Mouse (Mus musculus) CD4-positive, CD25-positive, alpha-beta regulatory T cell, adult 4 months (primary cell): Measurements from ENCODE around the gene Prom2. TPM values are rescaled to one million over a fixed set of nuclear protein-coding genes. Genes with fewer than 3 reads are reported as not detected.

Experiments
- ATAC-seq: one replicate; pipeline ENCODE4 v1.8.0; 2017
- polyA plus RNA-seq, 2 experiments: library from polyadenylated mRNA; unstranded; fragments of 100-300 nt; shearing (Covaris generic); gene quantifications; one replicate each; pipeline ENCODE4 v1.2.1; 2017

Gene Prom2
- polyA plus RNA-seq, 2 experiments from 2014 or later: not detected

DNA sequence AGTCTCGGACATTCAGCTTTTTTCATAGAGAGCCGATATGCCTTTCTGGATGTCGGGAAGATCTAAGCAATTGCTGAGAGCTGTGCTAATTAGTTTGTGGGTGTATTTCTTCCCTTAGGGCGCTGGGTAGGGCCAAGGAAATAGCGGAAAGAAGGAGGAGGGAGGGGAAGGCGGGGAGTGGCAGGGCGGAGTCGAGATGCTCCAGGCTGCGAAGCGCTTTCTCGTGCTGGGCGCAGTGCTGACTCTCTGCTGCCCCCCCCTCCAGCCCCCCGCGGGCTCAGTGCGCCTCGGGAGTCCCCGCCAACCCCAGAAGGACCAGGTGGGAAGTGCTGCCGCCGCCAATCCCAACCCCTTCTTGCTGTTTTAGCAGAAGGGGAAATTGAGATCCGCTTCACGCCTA is 58.3 kb downstream of the Prom2 start:
- no peak for ATAC-seq

DNA sequence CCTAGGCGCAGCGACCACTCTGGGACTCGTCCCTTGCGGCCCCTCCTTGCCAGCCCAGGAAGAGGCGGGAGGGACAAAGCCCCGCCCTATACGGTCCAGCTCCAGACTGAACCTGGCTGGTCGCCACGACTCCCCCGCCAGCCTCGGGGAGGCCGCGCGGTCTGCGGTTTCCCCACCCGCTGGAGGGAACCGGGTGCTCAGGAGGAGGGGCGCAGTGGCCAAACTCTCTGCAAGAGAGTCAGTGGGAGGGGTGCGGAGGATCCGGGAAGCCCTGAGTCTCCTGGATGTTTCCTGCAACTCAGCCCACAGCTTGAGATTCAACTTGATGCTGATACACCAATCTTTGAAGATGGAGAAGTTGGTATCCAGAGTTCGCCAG is 58.7 kb downstream of the Prom2 start:
- ATAC-seq: no peak

- ATAC-seq: no peak
Observed at GRCm38 (mm10) chr2:127481841-127482532, 59.3 kb downstream of the Prom2 start.

DNA sequence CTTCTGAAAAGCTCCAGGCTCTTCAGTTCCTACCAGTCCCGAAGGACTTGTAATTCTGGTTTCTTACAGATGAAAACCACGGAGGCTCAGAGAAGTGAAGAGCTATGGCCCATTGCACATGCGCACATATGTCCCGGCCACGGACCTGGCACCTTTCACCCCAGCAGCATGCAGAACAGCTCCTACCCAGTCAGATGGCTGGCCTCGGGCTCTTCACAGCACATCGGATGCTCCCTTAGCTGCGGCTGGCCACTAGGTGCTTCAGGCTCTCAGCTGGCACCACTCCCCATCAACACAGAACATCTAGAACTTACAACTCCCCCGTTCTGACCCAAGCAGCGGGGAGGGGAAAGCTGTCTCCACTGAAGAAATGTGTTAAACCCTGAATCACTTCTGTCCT is 61.5 kb downstream of the Prom2 start:
- ATAC-seq: no peak

DNA sequence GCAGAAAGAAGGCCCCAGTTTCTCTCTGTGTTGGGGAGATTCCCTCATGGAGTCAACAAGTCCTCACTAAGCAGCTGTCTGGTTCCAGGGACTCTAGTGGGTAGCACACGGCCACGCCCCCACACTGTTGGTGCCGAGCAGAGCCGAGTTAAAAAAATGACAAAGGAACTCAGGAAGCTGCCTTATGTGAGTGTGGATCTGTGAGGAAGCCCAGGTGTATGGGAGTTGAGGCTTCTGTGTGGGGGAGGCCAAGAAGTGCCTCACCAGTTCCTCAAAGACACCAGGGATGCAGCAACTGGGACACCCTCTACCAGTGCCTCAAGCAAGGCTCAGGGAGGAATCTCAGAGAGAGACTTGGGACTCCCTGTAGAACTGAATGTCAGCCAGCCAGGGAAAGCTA is 62.1 kb downstream of the Prom2 start:
- no peak for ATAC-seq

Other genes starting within 250 kb of the Prom2 start
- 10 to 100 TPM; 20.1 to 45.4 TPM for gene Dusp2, start 205.3 kb downstream of the Prom2 start, polyA plus RNA-seq
- gene Astl, start 202.8 kb downstream of the Prom2 start, polyA plus RNA-seq: under 1 TPM; 0.22 to 0.42 TPM
- not detected for gene Adra2b, start 178.3 kb downstream of the Prom2 start, polyA plus RNA-seq
- under 1 TPM; 0.23 to 0.52 TPM for gene Gpat2, start 116.3 kb downstream of the Prom2 start, polyA plus RNA-seq
- 10 to 100 TPM; 44.7 to 49.2 TPM for gene Fahd2a, start 96.9 kb downstream of the Prom2 start, polyA plus RNA-seq
- not detected for gene Kcnip3, start 19.4 kb downstream of the Prom2 start, polyA plus RNA-seq
- 1 to 10 TPM; 3.0 to 3.7 TPM for gene Zfp661, start 45.6 kb upstream of the Prom2 start, polyA plus RNA-seq
- 100 to 1,000 TPM; 120 to 152 TPM for gene Mrps5, start 45.8 kb upstream of the Prom2 start, polyA plus RNA-seq
- gene Mal, start 115.2 kb upstream of the Prom2 start, polyA plus RNA-seq: not detected
- not detected for gene Mall, start 188.5 kb upstream of the Prom2 start, polyA plus RNA-seq
- under 1 TPM in 1 of 2 experiments, not detected in 1; 0.27 TPM for gene Nphp1, start 247.4 kb upstream of the Prom2 start, polyA plus RNA-seq